Mouse (Mus musculus) cortical plate, adult 2 months (tissue): ENCODE measurements around the gene Dhrs7.

Source experiments
- CTCF ChIP-seq: fragments of 200-500 bp; IDR thresholded peaks from 2 replicates; pipeline ENCODE4 v1.5.1; 2011; ENCODE audit warnings: mild to moderate bottlenecking, control low read depth, low read length; ENCODE audit not compliant: insufficient read depth; ENCODE audit errors: extremely low read depth
- POLR2A ChIP-seq: fragments of 200-500 bp; IDR thresholded peaks from 2 replicates; pipeline ENCODE4 v1.6.1; 2011; ENCODE audit warnings: mild to moderate bottlenecking, low read length, control low read depth; ENCODE audit not compliant: insufficient read depth; ENCODE audit errors: extremely low read depth

DNA sequence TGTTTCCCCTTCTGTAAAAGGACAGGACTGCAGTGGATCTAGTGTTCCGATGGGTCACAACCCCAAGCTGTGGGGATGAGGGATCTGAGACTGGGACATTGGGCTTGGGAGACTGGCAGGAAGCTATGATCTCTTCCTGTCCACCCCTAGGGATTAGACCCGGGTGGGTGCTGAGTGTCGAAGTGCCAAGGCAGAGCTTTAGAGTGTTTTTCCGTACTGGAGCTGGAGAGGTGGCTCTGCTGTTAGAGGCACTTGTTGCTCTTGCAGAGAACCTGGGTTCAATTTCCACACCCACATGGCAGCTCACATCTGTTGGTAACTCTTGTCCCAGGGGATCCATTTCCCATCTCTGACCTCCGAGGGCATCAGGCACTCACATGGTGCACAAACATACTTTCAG is 1.3 kb upstream of the Dhrs7 start:
- TF ChIP-seq CTCF (no peak), POLR2A (no peak)
